Mouse (Mus musculus) stomach, embryonic 15.5 days (tissue): ENCODE data around the gene Fam171a2. TPM values are rescaled to one million over a fixed set of nuclear protein-coding genes. Genes with fewer than 3 reads are reported as not detected.

Source experiments
- ATAC-seq: fragments of 200-750 bp; cut with Nextera tagmentation; 2 replicates; pipeline ENCODE4 v1.8.0; 2017; ENCODE audit warnings: low read depth, moderate number of reproducible peaks, moderate TSS enrichment; ENCODE audit not compliant: insufficient read depth, low FRiP score
- H3K27ac ChIP-seq: fragments of 300-500 bp; sonication (generic); 2 replicates; pipeline ENCODE4 v1.5.1; 2015; ENCODE audit warnings: mild to moderate bottlenecking, inconsistent platforms
- H3K27me3 ChIP-seq: fragments of 300-500 bp; sonication (generic); replicated peaks from 2 replicates; pipeline ENCODE4 v1.6.1; 2015; ENCODE audit warnings: inconsistent platforms
- H3K36me3 ChIP-seq: fragments of 300-500 bp; sonication (generic); 2 replicates; pipeline ENCODE4 v1.6.1; 2015; ENCODE audit warnings: inconsistent platforms
- H3K4me1 ChIP-seq: fragments of 300-500 bp; sonication (generic); 2 replicates; pipeline ENCODE4 v1.6.1; 2015; ENCODE audit warnings: inconsistent platforms
- H3K4me2 ChIP-seq: fragments of 300-500 bp; sonication (generic); 2 replicates; pipeline ENCODE4 v1.6.1; 2015; ENCODE audit warnings: mild to moderate bottlenecking, inconsistent platforms
- H3K4me3 ChIP-seq: fragments of 300-500 bp; sonication (generic); replicated peaks from 2 replicates; pipeline ENCODE4 v1.5.1; 2015; ENCODE audit warnings: inconsistent platforms
- H3K9ac ChIP-seq: fragments of 300-500 bp; sonication (generic); 2 replicates; pipeline ENCODE4 v1.6.1; 2015; ENCODE audit warnings: inconsistent platforms
- H3K9me3 ChIP-seq: fragments of 300-500 bp; sonication (generic); 2 replicates; pipeline ENCODE4 v1.6.1; 2016; ENCODE audit warnings: inconsistent platforms
- WGBS: fragments of 180-500 bp; shearing (Covaris S2); methylation state at CpG from one replicate; pipeline ENCODE4 v1.1.7; 2015; 5-methylcytosine and 5-hydroxymethylcytosine counted together
- polyA plus RNA-seq: library from polyadenylated mRNA; unstranded; fragments of >200 nt; fragmentation: Nextera tagmentation; extraction: Ambion mirVana; gene quantifications from 2 replicates; pipeline ENCODE4 v1.2.1, GENCODE M21; 2015

The Fam171a2 gene
- polyA plus RNA-seq, 1 experiment from 2014 or later: 5.5 TPM

GRCm38 (mm10) chr11:102439093-102440082, 8.1 kb downstream of the Fam171a2 start:
- ATAC-seq: no peak
- no peak overlapping the region for H3K27ac ChIP-seq
- no peak overlapping the region for H3K9ac ChIP-seq
- no peak overlapping the region for H3K4me2 ChIP-seq
- H3K4me1 ChIP-seq: peaks cover 25% of the 10 kb centered on the region
- no peak overlapping the region for H3K4me3 ChIP-seq
- H3K9me3 ChIP-seq: no peaks in the 10 kb centered on the region
- H3K36me3 ChIP-seq: peaks cover 35% of the 10 kb centered on the region
- no peaks in the 10 kb centered on the region for H3K27me3 ChIP-seq
- WGBS: 83% methylated on average over 14 of the region's 14 CpGs

DNA sequence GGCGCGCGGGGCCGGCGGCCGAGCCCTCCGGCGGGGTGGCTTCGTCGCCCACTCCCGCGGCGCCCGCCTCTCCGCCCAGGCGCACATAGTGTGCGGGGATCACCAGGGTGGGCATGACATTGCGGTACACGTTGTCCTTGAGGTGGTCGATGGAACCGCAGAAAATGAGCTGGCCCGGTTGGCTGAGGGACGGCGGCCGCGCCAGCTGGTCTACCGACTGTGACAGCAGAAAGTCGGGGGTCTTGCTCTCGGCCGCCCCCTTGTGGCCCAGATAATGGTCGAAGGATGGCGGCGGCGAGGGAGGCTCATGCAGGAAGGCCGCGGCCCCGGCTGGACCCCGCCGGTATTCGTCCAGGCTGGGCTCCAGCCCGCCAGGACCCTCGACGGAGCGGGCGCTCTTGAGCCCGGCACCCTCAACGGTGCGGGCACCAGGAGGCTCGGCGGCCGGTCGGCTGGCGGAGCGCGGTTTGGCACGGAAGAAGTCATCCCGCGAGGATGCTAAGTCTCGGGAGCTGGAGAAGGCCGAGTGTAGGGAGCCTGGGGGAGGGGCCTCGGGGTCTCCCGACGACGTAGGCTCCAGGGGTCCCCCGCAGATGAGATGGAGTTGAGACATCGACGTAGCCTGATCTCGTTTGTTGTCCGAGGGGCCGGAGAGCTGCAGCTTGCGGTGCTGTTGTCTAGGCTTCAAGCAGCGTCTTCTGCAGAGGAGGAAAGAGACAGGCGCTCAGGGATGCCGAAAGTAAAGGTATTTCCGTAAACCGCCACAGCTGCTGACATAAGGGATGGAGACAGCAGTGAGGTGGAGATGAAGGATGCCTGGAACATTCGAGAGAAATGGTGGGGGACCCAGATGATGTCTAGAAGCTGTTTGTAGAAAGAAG, 9.0 kb downstream of the Fam171a2 start:
- ATAC-seq: no peak
- no peaks in the 10 kb centered on the region for H3K9me3 ChIP-seq
- H3K4me1 ChIP-seq: peaks cover 19% of the 10 kb centered on the region
- H3K4me2 ChIP-seq: peak overlapping the region; percentile 93
- peak overlapping the region; percentile 43 for H3K4me3 ChIP-seq
- WGBS: 14% methylated on average over 76 of the region's 77 CpGs
- no peak overlapping the region for H3K27ac ChIP-seq
- peak overlapping the region; percentile 24; the same call in 1 of the 2 replicates for H3K9ac ChIP-seq
- H3K36me3 ChIP-seq: peaks cover 33% of the 10 kb centered on the region
- H3K27me3 ChIP-seq: no peaks in the 10 kb centered on the region

DNA sequence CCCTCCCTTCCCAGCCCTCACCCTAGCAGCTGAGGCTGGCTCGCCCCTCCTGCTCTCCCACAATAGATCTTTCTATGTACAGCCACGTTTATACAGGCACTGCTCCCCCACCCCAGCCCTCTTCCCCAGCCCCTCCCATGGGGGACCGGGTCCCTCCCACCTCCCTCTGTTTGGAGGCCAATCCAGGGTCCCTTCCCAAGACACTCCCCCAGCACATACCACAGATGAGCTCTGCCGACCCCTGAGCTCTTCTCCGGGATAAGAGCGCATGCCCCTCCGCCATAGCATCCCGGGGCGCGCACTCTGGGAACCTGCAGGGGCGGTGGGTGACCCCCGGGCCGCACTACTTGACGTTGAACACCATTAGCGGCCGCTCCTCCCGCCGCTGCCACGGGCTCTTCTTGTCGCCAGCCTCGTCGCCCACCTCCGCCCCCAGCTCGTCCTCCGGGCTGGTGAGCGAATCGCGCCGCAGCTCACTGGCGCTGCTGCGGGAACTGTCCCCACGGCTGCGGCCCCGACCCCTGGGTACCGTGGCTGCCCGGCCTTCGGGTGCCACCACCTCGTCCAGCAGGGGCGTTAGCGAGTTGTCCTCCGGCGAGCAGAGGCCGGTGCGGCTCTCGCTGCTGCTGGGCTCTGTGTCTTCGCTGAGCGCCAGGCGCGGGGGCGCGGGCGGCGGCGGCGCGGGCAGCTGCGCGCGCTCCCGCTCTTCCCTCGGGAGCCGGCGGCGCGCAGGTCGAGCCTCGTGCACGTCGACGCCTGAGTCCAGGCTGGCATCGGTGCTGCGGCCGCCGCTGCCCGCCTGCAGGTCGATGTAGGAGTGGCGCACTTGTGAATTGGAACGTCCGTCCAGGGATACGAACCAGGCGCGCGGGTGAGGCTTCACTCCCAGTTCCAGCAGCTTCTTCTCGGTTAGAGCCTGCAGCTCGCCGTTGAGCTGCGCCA, 10.1 kb downstream of the Fam171a2 start:
- Histone ChIP-seq H3K4me2 (peak overlapping the region; percentile 93), H3K36me3 (peaks cover 31% of the 10 kb centered on the region), H3K4me3 (peak overlapping the region; percentile 43), H3K27me3 (no peaks in the 10 kb centered on the region), H3K4me1 (peaks cover 19% of the 10 kb centered on the region), H3K9ac (peak overlapping the region; percentile 24; the same call in 1 of the 2 replicates), H3K9me3 (no peaks in the 10 kb centered on the region), H3K27ac (0 out of 2 replicates have a peak overlapping the region, but pooled peaks have one; percentile 28)
- peak; percentile 40; the same call in 1 of the 2 replicates for ATAC-seq
- 17% methylated on average over 87 of the region's 87 CpGs for WGBS

DNA sequence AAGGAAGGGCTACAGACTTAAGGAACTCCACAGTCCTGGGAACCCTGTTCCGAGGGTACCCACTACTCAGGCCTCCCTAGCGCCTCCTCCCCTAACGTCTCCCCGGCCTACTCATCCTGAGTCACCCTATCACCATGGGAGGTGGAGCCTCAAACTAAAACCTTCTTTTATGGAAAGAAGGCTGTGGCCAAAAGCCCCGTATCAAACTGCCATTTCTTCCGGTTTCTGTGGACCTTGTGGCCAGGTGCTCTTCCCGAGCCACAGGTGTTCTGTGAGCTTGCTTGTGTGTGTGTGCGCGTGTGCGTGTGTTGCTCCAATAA, 11.1 kb downstream of the Fam171a2 start:
- 73% methylated on average over 10 of the region's 10 CpGs for WGBS
- no peaks in the 10 kb centered on the region for H3K27me3 ChIP-seq
- no peaks in the 10 kb centered on the region for H3K9me3 ChIP-seq
- H3K4me3 ChIP-seq: no peak overlapping the region
- H3K4me1 ChIP-seq: peaks cover 27% of the 10 kb centered on the region
- no peak for ATAC-seq
- no peak overlapping the region for H3K27ac ChIP-seq
- H3K9ac ChIP-seq: no peak overlapping the region
- H3K4me2 ChIP-seq: no peak overlapping the region
- peaks cover 26% of the 10 kb centered on the region for H3K36me3 ChIP-seq

DNA sequence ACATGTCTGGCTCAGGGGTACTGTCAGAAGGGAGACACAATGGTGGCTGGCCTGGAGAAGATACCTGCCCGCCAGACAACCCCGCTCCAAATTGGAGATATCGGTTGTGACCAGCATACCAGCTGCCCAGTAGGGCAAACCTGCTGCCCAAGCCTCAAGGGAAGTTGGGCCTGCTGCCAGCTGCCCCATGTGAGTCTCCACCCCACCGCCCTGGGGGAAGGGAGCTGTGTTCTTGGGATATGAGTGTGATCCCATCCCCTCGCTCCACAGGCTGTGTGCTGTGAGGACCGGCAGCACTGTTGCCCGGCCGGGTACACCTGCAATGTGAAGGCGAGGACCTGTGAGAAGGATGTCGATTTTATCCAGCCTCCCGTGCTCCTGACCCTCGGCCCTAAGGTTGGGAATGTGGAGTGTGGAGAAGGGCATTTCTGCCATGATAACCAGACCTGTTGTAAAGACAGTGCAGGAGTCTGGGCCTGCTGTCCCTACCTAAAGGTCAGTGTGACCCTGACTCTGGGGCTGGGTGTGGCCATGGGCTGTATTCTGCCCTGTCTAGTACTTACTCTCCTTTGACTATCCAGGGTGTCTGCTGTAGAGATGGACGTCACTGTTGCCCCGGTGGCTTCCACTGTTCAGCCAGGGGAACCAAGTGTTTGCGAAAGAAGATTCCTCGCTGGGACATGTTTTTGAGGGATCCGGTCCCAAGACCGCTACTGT, 11.6 kb downstream of the Fam171a2 start:
- ATAC-seq: no peak
- no peak overlapping the region for H3K4me2 ChIP-seq
- peaks cover 23% of the 10 kb centered on the region for H3K36me3 ChIP-seq
- no peak overlapping the region for H3K4me3 ChIP-seq
- no peaks in the 10 kb centered on the region for H3K9me3 ChIP-seq
- 91% methylated on average over 18 of the region's 18 CpGs for WGBS
- H3K27me3 ChIP-seq: no peaks in the 10 kb centered on the region
- H3K27ac ChIP-seq: no peak overlapping the region
- no peak overlapping the region for H3K9ac ChIP-seq
- H3K4me1 ChIP-seq: peaks cover 31% of the 10 kb centered on the region

DNA sequence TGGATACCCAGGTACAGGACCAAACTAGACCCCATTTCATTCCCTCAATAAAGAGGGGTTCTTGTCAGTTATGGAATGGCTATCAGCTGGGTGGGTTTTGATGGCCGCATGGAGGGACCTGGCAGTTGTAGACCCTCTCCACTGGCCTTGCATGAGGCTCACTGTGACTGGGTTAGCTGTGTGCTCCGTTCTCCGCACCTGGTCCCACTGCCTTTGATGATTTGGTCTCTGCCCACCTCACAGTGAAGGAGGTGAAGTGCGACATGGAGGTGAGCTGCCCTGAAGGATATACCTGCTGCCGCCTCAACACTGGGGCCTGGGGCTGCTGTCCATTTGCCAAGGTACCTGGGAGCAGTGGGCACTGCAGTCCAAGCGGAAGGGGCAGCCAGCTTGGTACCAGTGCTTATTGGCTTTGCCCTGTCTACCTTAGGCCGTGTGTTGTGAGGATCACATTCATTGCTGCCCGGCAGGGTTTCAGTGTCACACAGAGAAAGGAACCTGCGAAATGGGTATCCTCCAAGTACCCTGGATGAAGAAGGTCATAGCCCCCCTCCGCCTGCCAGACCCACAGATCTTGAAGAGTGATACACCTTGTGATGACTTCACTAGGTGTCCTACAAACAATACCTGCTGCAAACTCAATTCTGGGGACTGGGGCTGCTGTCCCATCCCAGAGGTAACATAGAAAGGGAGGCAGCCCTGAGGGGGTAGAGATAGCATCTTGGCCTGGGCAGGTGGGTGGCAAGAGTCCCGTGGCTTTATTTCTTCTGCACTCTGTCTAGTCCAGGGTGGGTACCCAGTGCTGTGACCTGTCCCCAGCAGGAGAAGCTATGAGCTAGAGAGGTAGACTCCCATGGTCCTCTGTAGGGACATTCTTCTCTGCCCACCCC, 12.4 kb downstream of the Fam171a2 start:
- Histone ChIP-seq H3K9ac (no peak overlapping the region), H3K9me3 (no peaks in the 10 kb centered on the region), H3K27ac (no peak overlapping the region), H3K4me2 (no peak overlapping the region), H3K4me3 (no peak overlapping the region), H3K4me1 (peaks cover 31% of the 10 kb centered on the region), H3K36me3 (peaks cover 22% of the 10 kb centered on the region), H3K27me3 (no peaks in the 10 kb centered on the region)
- ATAC-seq: no peak
- 91% methylated on average over 11 of the region's 11 CpGs for WGBS

DNA sequence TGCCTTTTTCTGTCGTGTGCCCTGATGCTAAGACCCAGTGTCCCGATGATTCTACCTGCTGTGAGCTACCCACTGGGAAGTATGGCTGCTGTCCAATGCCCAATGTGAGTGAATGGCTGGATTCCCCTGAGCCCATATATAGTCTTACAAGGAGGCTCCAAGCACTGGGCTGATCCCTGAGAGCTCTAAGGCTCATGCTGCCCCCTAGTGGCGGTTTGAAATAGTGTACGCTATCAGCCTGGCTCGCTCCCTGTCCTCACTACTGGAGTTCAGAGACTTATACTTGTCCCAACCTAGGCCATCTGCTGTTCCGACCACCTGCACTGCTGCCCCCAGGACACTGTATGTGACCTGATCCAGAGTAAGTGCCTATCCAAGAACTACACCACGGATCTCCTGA, 13.1 kb downstream of the Fam171a2 start:
- peaks cover 17% of the 10 kb centered on the region for H3K36me3 ChIP-seq
- H3K27me3 ChIP-seq: no peaks in the 10 kb centered on the region
- H3K4me2 ChIP-seq: no peak overlapping the region
- 14% methylated on average over 7 of the region's 7 CpGs for WGBS
- no peak overlapping the region for H3K9ac ChIP-seq
- peaks cover 35% of the 10 kb centered on the region for H3K4me1 ChIP-seq
- no peak overlapping the region for H3K4me3 ChIP-seq
- peak; percentile 29; the same call in 1 of the 2 replicates for ATAC-seq
- H3K27ac ChIP-seq: no peak overlapping the region
- H3K9me3 ChIP-seq: no peaks in the 10 kb centered on the region

GRCm38 (mm10) chr11:102433866-102434265, 13.6 kb downstream of the Fam171a2 start:
- 0 out of 2 replicates have a peak overlapping the region, but pooled peaks have one; percentile 33 for H3K27ac ChIP-seq
- WGBS: 90% methylated on average over 7 of the region's 7 CpGs
- H3K27me3 ChIP-seq: no peaks in the 10 kb centered on the region
- H3K36me3 ChIP-seq: peaks cover 17% of the 10 kb centered on the region
- no peak overlapping the region for H3K4me2 ChIP-seq
- H3K9me3 ChIP-seq: no peaks in the 10 kb centered on the region
- H3K4me3 ChIP-seq: no peak overlapping the region
- peaks cover 36% of the 10 kb centered on the region for H3K4me1 ChIP-seq
- no peak for ATAC-seq
- H3K9ac ChIP-seq: no peak overlapping the region

- 92% methylated on average over 6 of the region's 6 CpGs for WGBS
- H3K4me1 ChIP-seq: peaks cover 27% of the 10 kb centered on the region
- H3K4me2 ChIP-seq: peak overlapping the region; percentile 14; the same call in 1 of the 2 replicates
- H3K9me3 ChIP-seq: no peaks in the 10 kb centered on the region
- no peak overlapping the region for H3K4me3 ChIP-seq
- no peak overlapping the region for H3K9ac ChIP-seq
- H3K27ac ChIP-seq: no peak overlapping the region
- no peaks in the 10 kb centered on the region for H3K27me3 ChIP-seq
- peaks cover 17% of the 10 kb centered on the region for H3K36me3 ChIP-seq
- ATAC-seq: no peak
Measured at GRCm38 (mm10) chr11:102432896-102433295, 14.6 kb downstream of the Fam171a2 start.
